Mouse (Mus musculus): ENCODE measurements around the gene Ado. TPM values are rescaled to one million over a fixed set of nuclear protein-coding genes. Genes with fewer than 3 reads are reported as not detected.

Ado gene
- total RNA-seq, 2 experiments from 2014 or later: 36.7 to 39.9 TPM

- intact Hi-C loops (cut with DNase I): loop anchor here (2.0 to 5.0 kb wide), 4 partner anchors 55 to 320 kb away; no protein-coding TSS in a partner anchor
- peak; percentile 88 for DNase-seq (ENCODE audit: low spot score in 2 of 2)
Measured at GRCm38 (mm10) chr10:67537151-67537994, 11.4 kb downstream of the Ado start.

DNA sequence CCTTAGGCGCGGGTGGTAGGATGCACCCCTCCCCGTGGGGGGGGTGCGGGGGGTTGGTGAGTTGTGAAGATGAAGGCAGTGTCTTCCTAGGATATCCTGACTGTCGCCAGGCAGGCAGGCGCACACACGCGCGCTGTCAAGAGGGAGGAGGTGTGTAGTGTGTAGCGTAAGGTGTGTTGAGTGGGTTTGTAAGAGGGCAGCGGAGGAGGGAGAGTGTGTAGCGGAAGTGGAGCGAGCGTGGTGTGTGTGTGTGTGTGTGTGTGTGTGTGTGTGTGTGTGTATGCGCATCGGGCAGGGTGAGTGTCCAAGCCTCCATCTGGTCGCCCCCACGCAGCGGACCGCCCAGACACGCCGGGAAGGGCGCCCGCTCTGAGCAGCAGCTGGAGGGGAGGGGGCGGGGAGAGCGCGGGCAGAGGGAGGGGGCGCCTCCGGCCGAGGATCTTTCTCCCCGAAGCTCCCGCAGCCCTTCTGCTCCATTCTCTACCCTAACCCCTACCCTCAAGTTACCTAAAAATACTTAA is 12.1 kb downstream of the Ado start:
- intact Hi-C loops (cut with DNase I): loop anchor here (2.0 to 5.0 kb wide), 4 partner anchors 54 to 321 kb away; no protein-coding TSS in a partner anchor
- DNase-seq (ENCODE audit: low spot score in 2 of 2): peak; percentile 62 to 79

- intact Hi-C loops (cut with DNase I): loop anchor here (2.0 to 5.0 kb wide), 4 partner anchors 53 to 321 kb away; no protein-coding TSS in a partner anchor
- DNase-seq (ENCODE audit: low spot score in 2 of 2): peak; percentile 72 to 74
Measured at GRCm38 (mm10) chr10:67535972-67536371, 12.8 kb downstream of the Ado start.

- peak in 1 of 2 experiments; percentile 26 for DNase-seq (ENCODE audit: low spot score in 2 of 2)
- intact Hi-C loops (cut with DNase I): loop anchor here (5.0 kb wide), 1 partner anchor 322 kb away; no protein-coding TSS in a partner anchor
Measured at GRCm38 (mm10) chr10:67535256-67535655, 13.5 kb downstream of the Ado start, which contains the start of gene Egr2. Gene Egr2, plus strand, starts transcription at chr10:67535475.

DNA sequence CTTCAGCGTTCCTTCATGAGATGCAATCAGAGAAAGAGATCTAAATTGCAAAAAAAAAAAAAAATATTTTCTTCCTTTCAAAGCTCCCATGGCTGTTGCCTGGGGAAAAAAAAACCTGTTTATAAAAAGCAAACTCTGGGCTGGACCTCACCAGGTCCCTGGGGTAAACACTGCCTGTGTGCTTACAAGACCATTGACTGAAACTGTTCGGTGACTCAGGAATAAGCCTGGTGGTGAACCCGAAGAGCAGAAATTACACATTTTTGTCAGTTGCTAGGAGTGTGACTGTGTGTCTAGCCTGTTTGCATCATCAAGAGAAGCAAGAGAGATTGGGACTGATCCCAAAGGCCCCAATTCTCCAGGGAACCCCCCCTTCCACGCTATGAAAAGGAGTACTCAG is 19.0 kb downstream of the Ado start:
- intact Hi-C loops (cut with DNase I): no loop called here
- DNase-seq (ENCODE audit: low spot score in 2 of 2): no peak

GRCm38 (mm10) chr10:67526435-67526834 is 22.3 kb downstream of the Ado start:
- intact Hi-C loops (cut with DNase I): no loop called here
- no peak for DNase-seq (ENCODE audit: low spot score in 2 of 2)

- DNase-seq (ENCODE audit: low spot score in 2 of 2): no peak
- intact Hi-C loops (cut with DNase I): no loop called here
Measured at GRCm38 (mm10) chr10:67524694-67525093, 24.1 kb downstream of the Ado start.

DNA sequence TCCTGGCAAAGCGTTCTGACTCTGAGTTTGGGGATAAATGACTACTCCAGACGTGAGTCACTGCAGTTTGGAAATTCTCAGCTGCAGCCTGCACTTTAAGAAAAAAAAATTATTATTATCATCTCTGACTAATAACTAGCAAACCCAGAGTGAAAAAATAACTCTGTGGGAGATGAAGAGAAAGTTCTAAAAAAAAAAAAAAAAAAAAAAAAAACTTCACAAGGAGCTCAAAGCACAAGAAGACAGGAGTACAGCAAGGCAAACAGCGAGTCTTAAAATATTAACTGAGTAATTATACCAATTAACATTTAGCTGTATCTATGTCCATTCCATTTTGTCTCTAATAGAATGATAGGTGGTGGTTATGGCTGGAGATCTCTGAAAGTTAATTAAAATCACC is 24.6 kb downstream of the Ado start:
- intact Hi-C loops (cut with DNase I): no loop called here
- DNase-seq (ENCODE audit: low spot score in 2 of 2): no peak

GRCm38 (mm10) chr10:67518733-67519132 is 30.0 kb downstream of the Ado start:
- DNase-seq (ENCODE audit: low spot score in 2 of 2): no peak
- intact Hi-C loops (cut with DNase I): no loop called here

GRCm38 (mm10) chr10:67512871-67513270 is 35.9 kb downstream of the Ado start:
- intact Hi-C loops (cut with DNase I): no loop called here
- no peak for DNase-seq (ENCODE audit: low spot score in 2 of 2)

GRCm38 (mm10) chr10:67512211-67512610 is 36.5 kb downstream of the Ado start:
- intact Hi-C loops (cut with DNase I): no loop called here
- peak; percentile 43 to 52 for DNase-seq (ENCODE audit: low spot score in 2 of 2)

GRCm38 (mm10) chr10:67505248-67505647 is 43.5 kb downstream of the Ado start:
- DNase-seq (ENCODE audit: low spot score in 2 of 2): no peak
- intact Hi-C loops (cut with DNase I): no loop called here

GRCm38 (mm10) chr10:67504046-67504445 is 44.7 kb downstream of the Ado start:
- no peak for DNase-seq (ENCODE audit: low spot score in 2 of 2)
- intact Hi-C loops (cut with DNase I): no loop called here

DNA sequence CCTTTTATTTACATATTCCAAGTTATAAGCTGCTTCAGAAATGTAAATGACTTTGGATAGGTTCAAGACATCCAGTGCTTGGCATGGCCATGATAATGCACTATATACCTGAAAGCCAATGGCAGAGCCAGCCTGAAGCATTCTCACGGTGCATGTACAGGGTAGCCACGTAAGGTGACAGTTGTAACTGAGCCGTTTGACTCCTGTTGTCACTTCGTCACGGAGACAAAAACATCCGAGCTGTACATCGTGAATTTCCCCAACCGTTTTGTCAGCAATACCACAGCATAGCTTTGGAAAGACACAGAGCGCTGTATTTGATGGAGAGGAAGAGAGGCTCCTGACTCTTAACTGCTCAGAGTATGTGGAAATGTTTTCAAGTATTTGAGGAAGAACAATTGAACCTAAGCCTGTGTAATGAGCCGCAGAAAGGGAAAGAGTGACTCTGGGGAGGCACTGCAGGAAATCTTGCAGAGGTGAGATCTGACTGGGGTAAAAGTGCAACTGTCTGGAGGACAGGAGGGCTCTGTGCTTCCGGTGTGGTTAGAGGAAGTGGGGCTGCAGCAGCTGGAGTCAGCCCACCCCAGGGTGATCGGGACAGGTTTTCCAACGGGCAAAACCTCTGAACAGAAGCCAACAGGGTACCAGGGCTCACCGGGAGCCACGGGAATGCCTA is 45.3 kb downstream of the Ado start:
- intact Hi-C loops (cut with DNase I): no loop called here

GRCm38 (mm10) chr10:67497951-67498350 is 50.8 kb downstream of the Ado start:
- DNase-seq (ENCODE audit: low spot score in 2 of 2): no peak
- intact Hi-C loops (cut with DNase I): no loop called here

More for the DNA sequence above, 45.3 kb downstream of the Ado start:
- DNase-seq (ENCODE audit: low spot score in 2 of 2): no peak

- DNase-seq (ENCODE audit: low spot score in 2 of 2): no peak
- intact Hi-C loops (cut with DNase I): no loop called here
Measured at GRCm38 (mm10) chr10:67497144-67497892, 51.4 kb downstream of the Ado start.
